Mouse (Mus musculus) liver, embryonic 16.5 days (tissue): Measurements from ENCODE around the gene Sec16a. TPM values are rescaled to one million over a fixed set of nuclear protein-coding genes. Genes with fewer than 3 reads are reported as not detected.
A peak's percentile ranks its signal among the peaks of the same experiment; 100 is the strongest.

Experiments used
- ATAC-seq: fragments of 200-750 bp; cut with Nextera tagmentation; 2 replicates; pipeline ENCODE4 v1.8.0; 2017; ENCODE audit warnings: low read depth, mild to moderate bottlenecking, moderate number of reproducible peaks, moderate library complexity
- H3K27ac ChIP-seq: fragments of 300-500 bp; sonication (generic); 2 replicates; pipeline ENCODE4 v1.5.1; 2014; ENCODE audit warnings: mild to moderate bottlenecking, low read length
- H3K27me3 ChIP-seq: fragments of 300-500 bp; sonication (generic); 2 replicates; pipeline ENCODE4 v1.6.1; 2014; ENCODE audit warnings: low read depth, low read length, mixed read lengths; ENCODE audit not compliant: control insufficient read depth, insufficient read depth
- H3K36me3 ChIP-seq: fragments of 300-500 bp; sonication (generic); 2 replicates; pipeline ENCODE4 v1.6.1; 2014; ENCODE audit warnings: mild to moderate bottlenecking; ENCODE audit not compliant: control insufficient read depth, insufficient read depth
- H3K4me1 ChIP-seq: fragments of 300-500 bp; sonication (generic); 2 replicates; pipeline ENCODE4 v1.6.1; 2014; ENCODE audit warnings: low read depth, low read length, mixed read lengths; ENCODE audit not compliant: control insufficient read depth
- H3K4me2 ChIP-seq: fragments of 300-500 bp; sonication (generic); 2 replicates; pipeline ENCODE4 v1.6.1; 2014; ENCODE audit warnings: low read depth, low read length, mixed read lengths
- H3K4me3 ChIP-seq: fragments of 300-500 bp; sonication (generic); 2 replicates; pipeline ENCODE4 v1.5.1; 2014; ENCODE audit warnings: low read depth, mild to moderate bottlenecking, low read length
- H3K9ac ChIP-seq: fragments of 300-500 bp; sonication (generic); 2 replicates; pipeline ENCODE4 v1.6.1; 2014; ENCODE audit warnings: low read depth, low read length
- H3K9me3 ChIP-seq: fragments of 300-500 bp; sonication (generic); replicated peaks from 2 replicates; pipeline ENCODE4 v1.6.1; 2016; ENCODE audit warnings: low read length; ENCODE audit not compliant: control insufficient read depth
- WGBS: fragments of 180-500 bp; shearing (Covaris S2); extraction: QIAGEN DNeasy Blood & Tissue Kit; methylation state at CpG from one replicate; pipeline ENCODE4 v1.1.7; 2014; ENCODE audit not compliant: insufficient replicate concordance; 5-methylcytosine and 5-hydroxymethylcytosine counted together
- microRNA-seq: library from miRNA; unstranded; fragments of <30 nt; microRNA quantifications from one replicate; pipeline ENCODE4, GENCODE M21; 2016
- polyA plus RNA-seq: library from polyadenylated mRNA; unstranded; fragments of >200 nt; fragmentation: Nextera tagmentation; extraction: Ambion mirVana; gene quantifications from 2 replicates; pipeline ENCODE4 v1.2.1, GENCODE M21; 2015

Gene Sec16a
- polyA plus RNA-seq, 1 experiment from 2014 or later: 12.4 TPM

DNA sequence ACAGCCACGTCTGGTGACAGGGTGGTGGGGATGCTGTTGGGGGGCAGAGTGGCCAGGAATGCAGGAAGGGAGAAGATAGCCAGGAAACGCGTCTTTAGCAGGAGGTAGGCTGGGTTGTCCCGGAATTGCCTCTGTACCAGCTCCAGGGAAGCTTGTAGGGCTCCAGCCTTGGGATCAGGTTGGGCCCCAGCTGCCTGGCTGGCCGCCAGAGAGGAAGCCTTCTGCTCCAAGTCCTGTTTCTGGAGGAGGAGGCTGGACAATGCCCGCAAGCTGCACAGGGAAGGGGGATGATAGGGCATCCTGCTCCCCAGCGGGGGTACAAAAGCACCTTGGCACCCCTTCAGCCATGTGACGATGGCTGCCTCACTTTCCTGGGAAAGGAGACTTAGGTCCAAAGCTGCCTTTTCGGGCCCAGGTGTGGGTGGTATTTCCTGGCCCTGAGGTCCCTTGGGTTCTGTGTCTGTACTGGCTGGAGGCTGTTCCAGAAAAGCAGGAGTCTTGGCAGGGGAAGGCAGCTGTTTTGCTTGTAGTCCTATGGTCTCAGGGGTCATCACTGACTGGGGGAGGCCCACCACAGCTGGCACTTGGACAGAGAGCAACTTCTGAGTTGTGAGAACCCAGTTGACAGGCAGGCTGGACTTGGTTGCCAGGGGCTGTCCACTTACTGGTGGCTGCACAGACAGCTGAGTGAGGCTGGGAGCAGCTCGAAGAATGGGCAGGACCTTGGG lies 80.1 kb downstream of the Sec16a start:
- Histone ChIP-seq H3K9me3 (no peaks in the 10 kb centered on the region), H3K27me3 (no peaks in the 10 kb centered on the region), H3K27ac (no peak overlapping the region), H3K4me3 (no peak overlapping the region), H3K36me3 (peaks cover 25% of the 10 kb centered on the region), H3K4me2 (no peak overlapping the region), H3K4me1 (no peaks in the 10 kb centered on the region), H3K9ac (no peak overlapping the region)
- WGBS: 68% methylated on average over 10 of the region's 10 CpGs
- no peak for ATAC-seq

DNA sequence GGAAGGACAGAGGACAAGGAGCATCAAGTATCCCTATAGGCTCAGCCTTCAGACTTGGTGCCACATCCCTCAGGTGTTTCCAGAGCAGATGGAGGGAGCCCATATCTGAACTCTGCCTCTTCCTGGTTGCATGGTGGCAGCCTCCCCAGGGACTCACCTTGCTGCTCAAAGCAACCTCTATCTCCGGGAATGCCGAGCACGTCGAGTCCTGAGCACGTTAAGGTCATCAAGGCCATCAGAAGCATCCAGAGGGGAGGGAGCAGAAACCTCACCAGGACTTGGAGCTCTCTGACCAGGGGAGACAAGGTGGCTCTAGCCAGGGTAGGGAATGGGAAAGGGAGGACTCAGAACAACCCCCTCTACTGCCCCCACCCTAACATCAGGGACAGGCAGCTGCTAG lies 81.5 kb downstream of the Sec16a start:
- H3K9ac ChIP-seq: no peak overlapping the region
- peaks cover 18% of the 10 kb centered on the region for H3K36me3 ChIP-seq
- no peaks in the 10 kb centered on the region for H3K9me3 ChIP-seq
- H3K4me1 ChIP-seq: no peaks in the 10 kb centered on the region
- no peak for ATAC-seq
- 60% methylated on average over 5 of the region's 5 CpGs for WGBS
- no peak overlapping the region for H3K4me3 ChIP-seq
- no peak overlapping the region for H3K27ac ChIP-seq
- no peaks in the 10 kb centered on the region for H3K27me3 ChIP-seq
- no peak overlapping the region for H3K4me2 ChIP-seq

DNA sequence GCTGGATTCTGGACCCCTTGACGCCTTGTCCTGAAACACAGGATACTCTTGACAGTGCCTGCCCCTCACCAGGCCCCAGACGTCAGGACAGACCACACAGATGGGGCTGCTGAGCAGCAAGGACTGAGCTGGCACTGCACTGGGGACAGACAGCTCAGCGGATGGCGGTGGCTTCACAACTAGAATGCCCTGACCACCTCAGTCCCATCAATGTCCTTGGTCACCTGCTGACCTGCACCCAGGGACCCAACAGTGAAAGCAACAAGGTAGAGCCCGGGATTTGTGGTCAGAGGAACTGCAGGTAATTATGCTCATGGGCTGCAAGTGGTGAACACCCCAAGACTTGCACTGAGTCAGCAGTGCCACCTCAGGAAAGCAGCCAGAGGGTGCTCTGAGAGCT lies 82.0 kb downstream of the Sec16a start:
- ATAC-seq: no peak
- 73% methylated on average over 5 of the region's 5 CpGs for WGBS
- peaks cover 18% of the 10 kb centered on the region for H3K36me3 ChIP-seq

DNA sequence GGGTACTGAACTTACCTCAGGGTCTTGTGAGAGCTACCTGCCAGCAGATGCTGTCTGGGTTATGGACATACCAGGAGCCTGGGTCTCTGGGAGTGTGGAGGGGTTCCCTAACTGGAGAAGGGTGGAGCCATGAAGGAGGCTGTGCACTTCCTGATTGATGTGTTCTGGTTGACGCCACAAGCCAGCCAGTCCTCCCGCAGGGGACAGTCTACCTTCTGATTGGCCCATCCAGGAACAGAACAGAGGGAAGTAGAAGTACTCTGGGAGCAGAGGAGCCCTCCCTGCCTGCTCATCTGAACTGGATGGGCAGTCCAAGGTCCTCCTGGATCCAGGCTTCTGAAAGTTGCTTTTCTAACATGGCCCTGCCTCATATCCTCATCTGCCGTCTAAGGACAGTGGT lies 84.2 kb downstream of the Sec16a start, which contains the start of gene Card9:
TSS of gene Card9 (minus strand) at position 147 of the 400 bp plus-strand sequence.
- Histone ChIP-seq H3K4me3 (peak within 1 kb of the TSS; percentile 44), H3K27ac (peak within 1 kb of the TSS; percentile 41; the same call in 1 of the 2 replicates)

More for the DNA sequence above, 82.0 kb downstream of the Sec16a start:
- Histone ChIP-seq H3K9me3 (no peaks in the 10 kb centered on the region), H3K4me1 (no peaks in the 10 kb centered on the region), H3K9ac (no peak overlapping the region), H3K4me2 (no peak overlapping the region), H3K27ac (no peak overlapping the region), H3K27me3 (no peaks in the 10 kb centered on the region), H3K4me3 (no peak overlapping the region)

DNA sequence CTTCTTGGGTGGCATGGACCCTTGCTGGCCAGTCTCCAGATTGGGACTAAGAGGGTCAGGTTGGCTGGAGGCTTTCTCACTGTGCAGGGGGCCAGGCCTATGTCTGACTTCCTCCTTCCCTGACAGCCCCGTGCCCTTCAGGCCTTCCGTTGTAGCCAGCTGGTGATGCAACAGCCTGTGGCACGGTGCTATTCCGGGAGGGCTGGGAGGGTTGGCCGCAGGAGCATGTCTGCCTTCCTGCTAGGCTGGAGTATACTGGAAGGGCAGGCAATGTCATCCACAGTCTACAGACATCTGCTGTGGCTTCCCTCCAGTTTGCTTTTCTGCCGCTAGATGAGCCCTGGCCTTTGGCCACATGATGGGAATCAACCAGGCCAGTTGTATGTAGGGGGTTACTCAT lies 85.0 kb downstream of the Sec16a start:
- 22% methylated on average over 6 of the region's 6 CpGs for WGBS

More for the DNA sequence above, 84.2 kb downstream of the Sec16a start, which contains the start of gene Card9:
- Histone ChIP-seq H3K4me1 (no peaks in the 10 kb centered on the region), H3K36me3 (0 out of 2 replicates have a peak, but pooled peaks cover 6% of the 10 kb centered on the region), H3K9me3 (no peaks in the 10 kb centered on the region), H3K9ac (0 out of 2 replicates have a peak within 1 kb of the TSS, but pooled peaks have one; percentile 15), H3K4me2 (peak within 1 kb of the TSS; percentile 39), H3K27me3 (no peaks in the 10 kb centered on the region)
- 20% methylated on average over 3 of the region's 3 CpGs for WGBS
- ATAC-seq: peak; percentile 37

More for the DNA sequence above, 85.0 kb downstream of the Sec16a start:
- no peaks in the 10 kb centered on the region for H3K4me1 ChIP-seq
- H3K4me3 ChIP-seq: peak overlapping the region; percentile 44
- peak overlapping the region; percentile 39; the same call in 1 of the 2 replicates for H3K4me2 ChIP-seq
- H3K27me3 ChIP-seq: no peaks in the 10 kb centered on the region
- H3K36me3 ChIP-seq: 0 out of 2 replicates have a peak, but pooled peaks cover 6% of the 10 kb centered on the region
- 0 out of 2 replicates have a peak overlapping the region, but pooled peaks have one; percentile 15 for H3K9ac ChIP-seq
- peak; percentile 32; the same call in 1 of the 2 replicates for ATAC-seq
- H3K27ac ChIP-seq: peak overlapping the region; percentile 41; the same call in 1 of the 2 replicates
- no peaks in the 10 kb centered on the region for H3K9me3 ChIP-seq

Small RNAs within 50 kb of the gene (microRNA-seq; reads per million reads assigned to microRNA genes)
- not detected for gene Mir6996

Other genes with a start within 250 kb of the Sec16a start
- gene Lhx3, start 236.9 kb downstream of the Sec16a start, polyA plus RNA-seq: not detected in 2 replicates
- 4.3 and 4.5 TPM in 2 replicates for gene Qsox2, start 207.7 kb downstream of the Sec16a start, polyA plus RNA-seq
- 0.01 and 0.05 TPM in 2 replicates for gene Ccdc187, start 150.7 kb downstream of the Sec16a start, polyA plus RNA-seq
- gene Gpsm1, start 129.7 kb downstream of the Sec16a start, polyA plus RNA-seq: 2.3 and 3.0 TPM in 2 replicates
- 7.2 and 8.0 TPM in 2 replicates for gene Dnlz, start 93.1 kb downstream of the Sec16a start, polyA plus RNA-seq
- 1.7 and 3.0 TPM in 2 replicates for gene Card9, start 84.3 kb downstream of the Sec16a start, polyA plus RNA-seq
- 7.1 and 10.0 TPM in 2 replicates for gene Snapc4, start 64.6 kb downstream of the Sec16a start, polyA plus RNA-seq
- 34.1 and 34.4 TPM in 2 replicates for gene Entr1, start 55.9 kb downstream of the Sec16a start, polyA plus RNA-seq
- 55.8 and 57.6 TPM in 2 replicates for gene Pmpca, start 55.9 kb downstream of the Sec16a start, polyA plus RNA-seq
- 5.2 and 5.8 TPM in 2 replicates for gene Inpp5e, start 36.0 kb downstream of the Sec16a start, polyA plus RNA-seq
- gene Notch1, start 71.4 kb upstream of the Sec16a start, polyA plus RNA-seq: 2.8 and 3.1 TPM in 2 replicates
- 50.9 and 54.3 TPM in 2 replicates for gene Egfl7, start 134.8 kb upstream of the Sec16a start, polyA plus RNA-seq
- gene Gm20532, start 141.4 kb upstream of the Sec16a start, polyA plus RNA-seq: not detected in 2 replicates
- gene Agpat2, start 159.2 kb upstream of the Sec16a start, polyA plus RNA-seq: 58.3 and 65.7 TPM in 2 replicates
- gene Fam69b, start 183.2 kb upstream of the Sec16a start, polyA plus RNA-seq: 0.61 and 1.3 TPM in 2 replicates
- gene Lcn4, start 226.1 kb upstream of the Sec16a start, polyA plus RNA-seq: not detected in 2 replicates